Mouse (Mus musculus) testis, adult 2 months (tissue): ENCODE measurements around the gene Hspg2.

Source experiments
- CTCF ChIP-seq: fragments of 200-500 bp; IDR thresholded peaks from 2 replicates; pipeline ENCODE4 v1.5.1; 2012; ENCODE audit warnings: low read depth, mild to moderate bottlenecking, inconsistent platforms, low read length, moderate library complexity; ENCODE audit not compliant: control insufficient read depth, insufficient read depth, insufficient replicate concordance
- POLR2A ChIP-seq: fragments of 200-500 bp; IDR thresholded peaks from 2 replicates; pipeline ENCODE4 v1.6.1; 2012; ENCODE audit warnings: low read depth, mild to moderate bottlenecking, inconsistent platforms, low read length, moderate library complexity; ENCODE audit not compliant: control insufficient read depth

GRCm38 (mm10) chr4:137443625-137444024 is 24.9 kb upstream of the Hspg2 start:
- TF ChIP-seq CTCF (peak; percentile 47; the same call in 1 of the 2 replicates), POLR2A (no peak)
